Mouse (Mus musculus) CH12.LX (cell line): ENCODE measurements at regions not wholly inside any gene's neighbourhood (a gene's known extent, or its start where the extent isn't known, plus 50 kb on each side); places are given as distances from the start of the nearest gene placed in this dataset.

Experiments used
- DNase-seq: peaks from one replicate; pipeline ENCODE4 v3.0.0-alpha.2; 2013; ENCODE audit errors: extremely low read depth
- H3K27ac ChIP-seq: 2 replicates; pipeline ENCODE4 v1.5.1; 2012; ENCODE audit warnings: low read depth, mild to moderate bottlenecking, control low read depth, moderate library complexity; ENCODE audit not compliant: insufficient read depth
- H3K27me3 ChIP-seq: replicated peaks from 2 replicates; pipeline ENCODE3; 2012; ENCODE audit warnings: inconsistent platforms
- H3K36me3 ChIP-seq, 2 experiments: replicated peaks in 1 of 2; 2 replicates each; pipeline versions ENCODE3 to v1.6.1; 2012; ENCODE audit warnings: inconsistent platforms in 1 of 2, low read length in 1 of 2, mild to moderate bottlenecking in 1 of 2, mixed read lengths in 1 of 2, moderate library complexity in 1 of 2; ENCODE audit not compliant: control insufficient read depth in 1 of 2, insufficient read depth in 1 of 2
- H3K4me1 ChIP-seq, 2 experiments: 2 replicates each; pipeline ENCODE4 v1.6.1; 2012; ENCODE audit warnings: inconsistent platforms in 1 of 2, moderate library complexity in 1 of 2; ENCODE audit not compliant: insufficient read depth in 2 of 2, control insufficient read depth in 1 of 2
- H3K4me2 ChIP-seq: 2 replicates; pipeline ENCODE4 v1.6.1; 2012; ENCODE audit warnings: low read depth, mild to moderate bottlenecking, control low read depth; ENCODE audit not compliant: poor library complexity, insufficient read depth, severe bottlenecking
- H3K4me3 ChIP-seq, 3 experiments: fragments of 150-350 bp in 1 of 3; sonication (generic) in 1 of 3; replicated peaks in 1 of 3; 2 replicates each; pipeline versions ENCODE3 to v1.5.1; 2011 to 2012; ENCODE audit warnings: low read depth in 2 of 3, low read length in 2 of 3, mild to moderate bottlenecking in 2 of 3, moderate library complexity in 2 of 3, control low read depth in 1 of 3, improper control_type of control experiment in 1 of 3, inconsistent platforms in 1 of 3, mixed read lengths in 1 of 3; ENCODE audit not compliant: poor library complexity in 1 of 3
- H3K79me2 ChIP-seq: replicated peaks from 2 replicates; pipeline ENCODE4 v1.6.1; 2012; ENCODE audit warnings: mild to moderate bottlenecking, moderate library complexity; ENCODE audit not compliant: control insufficient read depth, poor library complexity, insufficient read depth, severe bottlenecking; ENCODE audit errors: extremely low read depth
- H3K9ac ChIP-seq: 2 replicates; pipeline ENCODE4 v1.6.1; 2012; ENCODE audit warnings: low read depth, mild to moderate bottlenecking, control low read depth, moderate library complexity; ENCODE audit not compliant: insufficient read depth
- H3K9me3 ChIP-seq: replicated peaks from 2 replicates; pipeline ENCODE3; 2012; ENCODE audit warnings: low read length, inconsistent platforms, mixed read lengths
- BHLHE40 ChIP-seq: IDR thresholded peaks from 2 replicates; pipeline ENCODE4 v1.6.1; 2011; ENCODE audit warnings: mild to moderate bottlenecking, low read depth, low read length, improper control_type of control experiment
- CHD1 ChIP-seq: IDR thresholded peaks from 2 replicates; pipeline ENCODE4 v1.6.1; 2012; ENCODE audit warnings: low read depth, low read length, improper control_type of control experiment, inconsistent platforms
- CHD2 ChIP-seq: IDR thresholded peaks from 2 replicates; pipeline ENCODE4 v1.6.1; 2011; ENCODE audit warnings: low read length, improper control_type of control experiment
- E2F4 ChIP-seq: IDR thresholded peaks from 2 replicates; pipeline ENCODE4 v1.6.1; 2011; ENCODE audit warnings: low read depth, low read length, improper control_type of control experiment; ENCODE audit not compliant: insufficient replicate concordance
- GABPA ChIP-seq: IDR thresholded peaks from 2 replicates; pipeline ENCODE4 v1.6.1; 2012; ENCODE audit warnings: low read depth, low read length, improper control_type of control experiment, inconsistent platforms; ENCODE audit not compliant: insufficient replicate concordance
- HCFC1 ChIP-seq: IDR thresholded peaks from 2 replicates; pipeline ENCODE4 v1.6.1; 2012; ENCODE audit warnings: low read depth, mild to moderate bottlenecking, inconsistent platforms, low read length, improper control_type of control experiment
- IRF4 ChIP-seq: IDR thresholded peaks from 2 replicates; pipeline ENCODE4 v1.6.1; 2014; ENCODE audit warnings: low read depth, mild to moderate bottlenecking, inconsistent platforms, low read length, improper control_type of control experiment
- JUN ChIP-seq: IDR thresholded peaks from 2 replicates; pipeline ENCODE4 v1.6.1; 2011; ENCODE audit warnings: low read depth, mild to moderate bottlenecking, low read length, improper control_type of control experiment, moderate library complexity; ENCODE audit not compliant: insufficient read depth
- JUND ChIP-seq: conservative IDR thresholded peaks from 2 replicates; pipeline ENCODE4 v1.6.1; 2011; ENCODE audit warnings: low read depth, low read length, improper control_type of control experiment
- MAFK ChIP-seq: IDR thresholded peaks from 2 replicates; pipeline ENCODE4 v1.6.1; 2011; ENCODE audit warnings: low read length, improper control_type of control experiment; ENCODE audit not compliant: insufficient replicate concordance
- MAX ChIP-seq: IDR thresholded peaks from 2 replicates; pipeline ENCODE4 v1.6.1; 2011; ENCODE audit warnings: low read length, improper control_type of control experiment
- MAZ ChIP-seq: IDR thresholded peaks from 2 replicates; pipeline ENCODE4 v1.6.1; 2012; ENCODE audit warnings: low read depth, mild to moderate bottlenecking, inconsistent platforms, low read length, improper control_type of control experiment, moderate library complexity
- MXI1 ChIP-seq: IDR thresholded peaks from 2 replicates; pipeline ENCODE4 v1.6.1; 2011; ENCODE audit warnings: mild to moderate bottlenecking, low read depth, low read length, improper control_type of control experiment
- MYC ChIP-seq: IDR thresholded peaks from 2 replicates; pipeline ENCODE4 v1.6.1; 2011; ENCODE audit warnings: low read depth, mild to moderate bottlenecking, improper control_type of control experiment, low read length
- NRF1 ChIP-seq: IDR thresholded peaks from 2 replicates; pipeline ENCODE4 v1.6.1; 2014; ENCODE audit warnings: low read depth, mild to moderate bottlenecking, inconsistent platforms, low read length, improper control_type of control experiment, moderate library complexity
- PAX5 ChIP-seq: IDR thresholded peaks from 2 replicates; pipeline ENCODE4 v1.6.1; 2012; ENCODE audit warnings: low read length, inconsistent platforms, mixed read lengths
- POLR2A ChIP-seq: IDR thresholded peaks from 2 replicates; pipeline ENCODE4 v1.6.1; 2011; ENCODE audit warnings: low read depth, mild to moderate bottlenecking, improper control_type of control experiment, low read length
- RAD21 ChIP-seq: IDR thresholded peaks from 2 replicates; pipeline ENCODE4 v1.6.1; 2011; ENCODE audit warnings: low read depth, mild to moderate bottlenecking, low read length, improper control_type of control experiment, moderate library complexity
- SMC3 ChIP-seq: IDR thresholded peaks from 2 replicates; pipeline ENCODE4 v1.6.1; 2011; ENCODE audit warnings: low read depth, low read length, improper control_type of control experiment
- TBP ChIP-seq: conservative IDR thresholded peaks from 2 replicates; pipeline ENCODE4 v1.6.1; 2011; ENCODE audit warnings: low read depth, low read length, improper control_type of control experiment
- ZC3H11A ChIP-seq: IDR thresholded peaks from 2 replicates; pipeline ENCODE4 v1.6.1; 2012; ENCODE audit warnings: low read depth, mild to moderate bottlenecking, inconsistent platforms, low read length, improper control_type of control experiment
- ZKSCAN1 ChIP-seq: IDR thresholded peaks from 2 replicates; pipeline ENCODE4 v1.6.1; 2012; ENCODE audit warnings: low read depth, inconsistent platforms, low read length, improper control_type of control experiment, borderline replicate concordance
- dilution Hi-C: fragments of 300-500 bp; cut with MboI; formaldehyde crosslinking; loops from 2 replicates; pipeline ENCODE4 v1.14.3; 2020; ENCODE audit warnings: low sequenced_read_pairs; ENCODE audit not compliant: extremely low pct_unique_long_range_greater_than_20kb, extremely low pct_ligation_motif_present
- in situ Hi-C: fragments of 300-500 bp; cut with MboI; formaldehyde crosslinking; loops from 3 replicates; pipeline ENCODE4 v1.14.3; 2019; ENCODE audit warnings: low sequenced_read_pairs, low pct_ligation_motif_present, low pct_unique_long_range_greater_than_20kb, mixed read lengths

GRCm38 (mm10) chr11:111256596-111256995 is 190.6 kb downstream of the Kcnj2 start:
- DNase-seq = no peak
- dilution Hi-C loops = no loop called here
- H3K4me3 ChIP-seq = no peak overlapping the region
- H3K4me2 ChIP-seq = no peak overlapping the region
- no peaks in the 10 kb centered on the region for H3K9me3 ChIP-seq
- H3K27ac ChIP-seq = no peak overlapping the region
- no peak overlapping the region for H3K9ac ChIP-seq
- TF ChIP-seq E2F4 = no peak
- TF ChIP-seq IRF4 = no peak
- TF ChIP-seq POLR2A = no peak
- TF ChIP-seq SMC3 = no peak
- no peak for TF ChIP-seq CHD1
- no peak for TF ChIP-seq ZKSCAN1
- no peak for TF ChIP-seq PAX5
- TF ChIP-seq TBP = no peak
- no peak for TF ChIP-seq MAFK
- no peak for TF ChIP-seq ZC3H11A
- no peak for TF ChIP-seq RAD21
- TF ChIP-seq MYC = no peak
- TF ChIP-seq BHLHE40 = no peak
- TF ChIP-seq MXI1 = no peak
- no peak for TF ChIP-seq MAX
- TF ChIP-seq, all 38 proteins: peak for 0
- in situ Hi-C loops = no loop called here
- Histone ChIP-seq H3K4me1 (peaks cover 0 to 10% of the 10 kb centered on the region in 2 experiments; a peak in 2 of 4 replicates), H3K79me2 (no peaks in the 10 kb centered on the region), H3K36me3 (no peaks in the 10 kb centered on the region), H3K27me3 (no peaks in the 10 kb centered on the region)

GRCm38 (mm10) chr11:111260691-111261383 is 194.9 kb downstream of the Kcnj2 start:
- Histone ChIP-seq H3K9me3 (no peaks in the 10 kb centered on the region), H3K27me3 (no peaks in the 10 kb centered on the region), H3K4me1 (peaks cover 0 to 9% of the 10 kb centered on the region in 2 experiments; a peak in 2 of 4 replicates), H3K36me3 (no peaks in the 10 kb centered on the region), H3K9ac (no peak overlapping the region), H3K27ac (no peak overlapping the region), H3K79me2 (no peaks in the 10 kb centered on the region), H3K4me2 (no peak overlapping the region), H3K4me3 (no peak overlapping the region)
- in situ Hi-C loops = no loop called here
- dilution Hi-C loops = no loop called here
- no peak for DNase-seq
- TF ChIP-seq GABPA (no peak), JUND (no peak), CHD1 (no peak), JUN (no peak), MAZ (no peak), NRF1 (no peak), POLR2A (no peak), ZC3H11A (no peak), CHD2 (no peak), HCFC1 (no peak)
